Mouse (Mus musculus) heart, embryonic 12.5 days (tissue): ENCODE data around the gene Slc46a2. TPM values are rescaled to one million over a fixed set of nuclear protein-coding genes. Genes with fewer than 3 reads are reported as not detected.

ENCODE experiments used
- ATAC-seq: fragments of 200-750 bp; cut with Nextera tagmentation; 2 replicates; pipeline ENCODE4 v1.8.0; 2017; ENCODE audit warnings: moderate TSS enrichment, moderate library complexity; ENCODE audit not compliant: insufficient number of reproducible peaks, low FRiP score
- H3K27ac ChIP-seq: fragments of 300-500 bp; sonication (generic); 2 replicates; pipeline ENCODE4 v1.5.1; 2016; ENCODE audit warnings: mild to moderate bottlenecking, moderate library complexity; ENCODE audit not compliant: poor library complexity, severe bottlenecking
- H3K27me3 ChIP-seq: fragments of 300-500 bp; sonication (generic); replicated peaks from 2 replicates; pipeline ENCODE4 v1.6.1; 2016; ENCODE audit warnings: mild to moderate bottlenecking, moderate library complexity
- H3K36me3 ChIP-seq: fragments of 300-500 bp; sonication (generic); 2 replicates; pipeline ENCODE4 v1.6.1; 2016; ENCODE audit warnings: mild to moderate bottlenecking, moderate library complexity
- H3K4me1 ChIP-seq: fragments of 300-500 bp; sonication (generic); replicated peaks from 2 replicates; pipeline ENCODE4 v1.6.1; 2016; ENCODE audit warnings: mild to moderate bottlenecking
- H3K4me2 ChIP-seq: fragments of 300-500 bp; sonication (generic); 2 replicates; pipeline ENCODE4 v1.6.1; 2016; ENCODE audit warnings: mild to moderate bottlenecking, moderate library complexity
- H3K4me3 ChIP-seq: fragments of 300-500 bp; sonication (generic); 2 replicates; pipeline ENCODE4 v1.5.1; 2016; ENCODE audit warnings: mild to moderate bottlenecking
- H3K9ac ChIP-seq: fragments of 300-500 bp; sonication (generic); 2 replicates; pipeline ENCODE4 v1.6.1; 2016; ENCODE audit warnings: mild to moderate bottlenecking, moderate library complexity
- H3K9me3 ChIP-seq: fragments of 300-500 bp; sonication (generic); replicated peaks from 2 replicates; pipeline ENCODE4 v1.6.1; 2016; ENCODE audit warnings: mild to moderate bottlenecking, moderate library complexity
- WGBS: fragments of 180-500 bp; shearing (Covaris S2); methylation state at CpG from one replicate; pipeline ENCODE4 v1.1.7; 2016; 5-methylcytosine and 5-hydroxymethylcytosine counted together
- polyA plus RNA-seq: library from polyadenylated mRNA; unstranded; fragments of >200 nt; fragmentation: Nextera tagmentation; extraction: Ambion mirVana; gene quantifications from 2 replicates; pipeline ENCODE4 v1.2.1, GENCODE M21; 2016

The Slc46a2 gene
- polyA plus RNA-seq, 1 experiment from 2014 or later, result not detected

DNA sequence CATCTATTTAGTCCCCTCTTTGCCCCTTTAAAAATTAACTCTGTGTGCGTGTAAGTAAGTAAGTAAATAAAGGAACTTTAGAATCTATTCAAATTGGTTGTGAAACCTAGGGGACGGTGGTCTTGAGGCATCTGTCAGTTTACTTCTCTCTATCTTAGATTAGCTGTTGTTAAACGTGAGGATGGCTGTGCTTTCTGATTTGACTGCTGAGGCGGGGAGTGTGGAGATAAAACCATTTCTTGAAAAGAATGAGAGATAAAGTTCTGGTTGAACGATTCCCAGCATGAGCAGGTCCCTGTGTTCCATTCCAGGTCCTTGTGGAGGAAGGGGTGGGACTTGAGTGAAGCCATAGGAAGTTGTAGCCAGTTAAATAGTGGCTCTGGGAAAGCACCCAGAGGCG lies 41.6 kb downstream of the Slc46a2 start:
- Histone ChIP-seq H3K4me2 (no peak overlapping the region), H3K4me1 (peaks cover 18% of the 10 kb centered on the region), H3K4me3 (no peak overlapping the region), H3K27ac (no peak overlapping the region), H3K36me3 (0 out of 2 replicates have a peak, but pooled peaks cover 2% of the 10 kb centered on the region), H3K9ac (no peak overlapping the region), H3K27me3 (no peaks in the 10 kb centered on the region), H3K9me3 (no peaks in the 10 kb centered on the region)
- WGBS, result 41% methylated on average over 6 of the region's 6 CpGs
- no peak for ATAC-seq

DNA sequence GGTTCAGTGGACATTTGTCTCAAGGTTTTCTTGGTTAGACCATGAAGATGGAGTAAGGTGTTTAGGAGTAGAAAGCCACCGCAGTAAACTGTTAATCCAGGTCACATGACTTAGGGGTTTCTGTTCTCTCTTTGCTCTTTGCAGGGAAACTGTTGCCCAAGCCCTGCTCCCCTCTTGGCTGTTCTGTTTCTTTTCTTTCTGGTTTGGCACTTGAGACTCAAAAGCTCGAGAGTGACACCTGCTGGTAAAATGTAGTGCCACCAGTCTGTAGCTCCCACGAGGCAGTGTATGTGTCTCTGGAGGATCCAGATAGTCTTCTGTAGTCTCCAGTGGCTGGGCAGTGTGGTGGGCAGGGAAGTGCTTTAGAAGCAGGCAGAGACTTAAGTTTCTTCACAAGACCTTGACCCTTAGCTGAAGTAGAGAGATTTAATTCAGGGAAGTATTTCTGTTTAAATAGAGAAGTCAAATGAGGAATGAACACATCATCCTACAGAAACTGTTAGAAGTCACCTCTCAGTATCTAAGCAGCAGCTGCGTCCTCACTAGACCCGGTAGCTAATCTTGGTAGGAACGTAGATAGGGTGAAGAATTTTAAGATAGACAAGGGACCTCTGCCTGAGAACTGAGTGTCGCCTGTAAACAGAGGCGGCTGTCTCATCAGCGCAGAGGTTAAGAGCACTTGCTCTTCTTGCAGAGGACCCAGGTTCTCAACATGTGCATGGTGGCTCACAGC lies 43.8 kb downstream of the Slc46a2 start:
- no peaks in the 10 kb centered on the region for H3K9me3 ChIP-seq
- WGBS, result 37% methylated on average over 9 of the region's 9 CpGs
- H3K9ac ChIP-seq, result no peak overlapping the region
- no peak overlapping the region for H3K4me3 ChIP-seq
- no peaks in the 10 kb centered on the region for H3K27me3 ChIP-seq
- no peak overlapping the region for H3K4me2 ChIP-seq
- H3K36me3 ChIP-seq, result 0 out of 2 replicates have a peak, but pooled peaks cover 2% of the 10 kb centered on the region
- ATAC-seq, result peak; percentile 65
- no peak overlapping the region for H3K27ac ChIP-seq
- H3K4me1 ChIP-seq, result peaks cover 18% of the 10 kb centered on the region

DNA sequence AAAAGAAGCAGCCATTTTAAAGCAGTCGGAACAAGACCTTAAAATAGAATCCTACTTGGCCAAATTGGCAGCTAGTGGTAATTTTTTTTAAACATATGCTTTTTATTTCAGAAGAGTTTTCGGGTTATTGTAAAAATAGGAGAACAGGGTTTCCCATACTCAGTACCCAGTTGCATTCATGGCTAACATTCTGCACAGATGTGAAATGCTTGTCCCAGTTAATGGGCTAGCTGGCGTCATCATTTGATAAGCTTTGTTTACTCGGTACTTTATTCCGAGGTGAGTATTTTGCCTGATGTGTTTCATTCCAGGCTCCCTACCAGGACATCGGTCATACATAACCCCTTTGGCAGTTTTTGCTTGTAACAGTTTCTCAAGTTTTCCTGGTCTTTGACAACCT lies 44.4 kb downstream of the Slc46a2 start:
- 0 out of 2 replicates have a peak, but pooled peaks cover 2% of the 10 kb centered on the region for H3K36me3 ChIP-seq
- no peak for ATAC-seq
- H3K27ac ChIP-seq, result no peak overlapping the region
- WGBS, result 64% methylated on average over 6 of the region's 6 CpGs
- H3K27me3 ChIP-seq, result no peaks in the 10 kb centered on the region
- H3K9ac ChIP-seq, result no peak overlapping the region; the same call in 1 of the 2 replicates
- no peak overlapping the region for H3K4me2 ChIP-seq
- H3K4me1 ChIP-seq, result peaks cover 18% of the 10 kb centered on the region
- H3K9me3 ChIP-seq, result no peaks in the 10 kb centered on the region
- H3K4me3 ChIP-seq, result no peak overlapping the region

DNA sequence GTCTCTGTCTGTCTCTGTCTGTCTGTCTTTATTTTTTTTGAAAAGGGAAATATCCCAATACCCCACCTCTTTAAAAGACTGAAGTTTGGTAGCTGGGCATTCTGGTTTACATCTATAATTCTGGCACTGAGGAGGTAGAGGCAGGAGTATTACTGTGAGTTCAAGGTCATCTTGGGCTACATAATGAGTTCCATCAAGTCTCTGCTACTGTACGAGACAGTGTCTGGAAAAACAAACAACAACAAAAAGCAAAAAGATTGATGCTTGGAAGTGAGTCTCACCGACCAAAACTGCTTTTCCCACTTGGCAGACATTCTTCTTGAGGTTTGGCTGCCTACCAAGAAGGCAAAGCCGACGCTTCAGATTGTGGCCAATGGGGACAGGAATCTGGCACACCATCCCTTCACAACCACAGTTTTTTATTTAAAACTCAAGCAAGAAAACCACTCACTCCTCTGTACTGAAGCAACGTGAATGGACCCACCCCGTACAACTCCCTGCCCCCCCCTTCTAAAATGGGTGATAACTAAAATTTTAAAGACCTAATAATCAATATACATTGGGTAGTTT lies 45.3 kb downstream of the Slc46a2 start:
- no peak for ATAC-seq
- no peak overlapping the region for H3K27ac ChIP-seq

DNA sequence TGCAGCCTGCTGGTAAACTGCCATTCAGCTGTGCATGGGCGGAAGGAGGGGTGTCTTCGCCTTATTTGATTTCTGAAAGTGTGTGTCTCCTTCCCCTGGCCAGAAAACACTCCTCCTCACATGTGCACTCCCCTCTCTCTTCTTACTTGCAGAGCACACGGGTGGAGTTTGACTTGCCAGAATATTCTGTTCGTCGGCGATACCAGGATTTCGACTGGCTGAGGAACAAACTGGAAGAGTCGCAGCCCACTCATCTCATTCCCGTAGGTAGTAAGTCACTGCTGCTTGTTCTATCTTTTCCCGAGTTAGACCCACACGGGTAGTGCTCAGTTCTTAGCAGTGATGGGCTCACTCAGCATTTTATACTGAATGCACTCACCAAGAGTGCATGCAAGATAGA lies 46.8 kb downstream of the Slc46a2 start:
- H3K27me3 ChIP-seq, result no peaks in the 10 kb centered on the region
- H3K27ac ChIP-seq, result no peak overlapping the region
- H3K4me1 ChIP-seq, result peaks cover 14% of the 10 kb centered on the region
- H3K36me3 ChIP-seq, result no peaks in the 10 kb centered on the region
- no peak overlapping the region for H3K4me2 ChIP-seq
- no peaks in the 10 kb centered on the region for H3K9me3 ChIP-seq
- H3K4me3 ChIP-seq, result no peak overlapping the region
- no peak for ATAC-seq
- no peak overlapping the region for H3K9ac ChIP-seq
- 82% methylated on average over 11 of the region's 11 CpGs for WGBS

More for the DNA sequence above, 45.3 kb downstream of the Slc46a2 start:
- Histone ChIP-seq H3K27me3 (no peaks in the 10 kb centered on the region), H3K9me3 (no peaks in the 10 kb centered on the region), H3K4me1 (peaks cover 18% of the 10 kb centered on the region), H3K36me3 (0 out of 2 replicates have a peak, but pooled peaks cover 2% of the 10 kb centered on the region), H3K4me3 (no peak overlapping the region), H3K9ac (no peak overlapping the region), H3K4me2 (no peak overlapping the region)
- WGBS, result 61% methylated on average over 6 of the region's 6 CpGs

DNA sequence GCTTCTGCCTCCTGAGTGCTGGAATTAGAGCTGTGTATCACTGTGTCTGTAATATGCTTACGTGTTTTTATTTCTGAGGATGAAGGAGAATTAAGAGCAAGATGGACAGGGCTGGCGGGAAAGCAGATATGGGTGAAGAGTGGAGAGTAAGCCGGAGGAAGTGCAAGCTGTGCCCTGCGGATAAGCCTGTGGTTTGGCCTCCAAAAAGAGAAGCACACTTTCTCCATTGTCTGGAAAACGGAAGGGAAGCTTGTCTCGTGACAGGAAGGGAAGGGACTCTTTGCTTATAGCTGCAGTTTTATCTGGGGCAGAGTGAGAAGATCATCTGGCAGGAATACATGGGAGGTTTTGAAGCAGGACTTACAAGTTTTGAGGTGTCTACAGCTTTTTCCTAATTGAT lies 51.0 kb downstream of the Slc46a2 start:
- Histone ChIP-seq H3K4me1 (peaks cover 13% of the 10 kb centered on the region), H3K4me3 (no peak overlapping the region), H3K9ac (no peak overlapping the region), H3K27ac (no peak overlapping the region; the same call in 1 of the 2 replicates), H3K4me2 (no peak overlapping the region), H3K36me3 (no peaks in the 10 kb centered on the region), H3K9me3 (no peaks in the 10 kb centered on the region), H3K27me3 (no peaks in the 10 kb centered on the region)
- ATAC-seq, result no peak
- 49% methylated on average over 6 of the region's 6 CpGs for WGBS

DNA sequence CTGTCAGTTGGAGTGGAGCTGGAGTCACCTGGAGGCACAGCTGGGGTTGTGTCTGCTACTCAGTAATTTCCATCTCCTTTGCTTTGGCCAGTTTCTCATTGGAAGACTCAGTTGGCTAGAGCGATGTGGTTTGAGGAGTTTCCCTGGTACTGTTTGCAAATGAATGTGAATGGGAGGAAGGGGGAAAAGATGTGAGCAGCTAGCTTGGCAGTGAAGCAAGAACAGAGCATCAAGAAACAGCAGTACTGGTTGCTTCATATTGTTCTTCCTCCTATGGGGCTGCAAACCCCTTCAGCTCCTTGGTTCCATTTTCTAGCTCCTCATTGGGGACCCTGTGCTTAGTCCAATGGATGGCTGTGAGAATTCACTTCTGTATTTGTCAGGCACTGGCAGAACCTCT lies 52.5 kb downstream of the Slc46a2 start:
- WGBS, result 75% methylated on average over 1 of the region's 1 CpGs
- Histone ChIP-seq H3K27me3 (no peaks in the 10 kb centered on the region), H3K9ac (no peak overlapping the region), H3K9me3 (no peaks in the 10 kb centered on the region), H3K27ac (no peak overlapping the region), H3K4me1 (peaks cover 13% of the 10 kb centered on the region), H3K4me3 (no peak overlapping the region), H3K4me2 (no peak overlapping the region), H3K36me3 (peaks cover 5% of the 10 kb centered on the region; the same call in 1 of the 2 replicates)
- no peak for ATAC-seq

DNA sequence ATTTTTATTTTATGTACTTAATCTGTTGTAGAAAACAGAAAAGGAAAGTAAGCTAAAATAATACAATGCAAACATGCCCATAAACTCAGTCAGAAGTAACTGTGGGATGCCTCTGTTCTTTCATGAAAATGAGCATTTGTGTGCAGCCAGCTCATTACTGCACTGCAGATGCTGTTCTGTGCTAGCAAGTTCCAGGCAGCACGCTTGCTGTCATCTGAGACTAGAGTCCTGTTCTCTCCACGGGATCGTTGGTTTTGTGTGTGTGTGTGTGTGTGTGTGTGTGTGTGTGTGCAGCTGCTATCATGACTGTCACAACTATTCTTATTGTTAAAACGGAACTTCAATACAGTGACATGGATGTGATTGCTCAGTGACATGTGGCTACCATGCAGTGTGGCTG lies 53.0 kb downstream of the Slc46a2 start:
- no peak overlapping the region for H3K9ac ChIP-seq
- H3K27me3 ChIP-seq, result no peaks in the 10 kb centered on the region
- H3K4me3 ChIP-seq, result no peak overlapping the region
- H3K36me3 ChIP-seq, result peaks cover 9% of the 10 kb centered on the region; the same call in 1 of the 2 replicates
- no peaks in the 10 kb centered on the region for H3K9me3 ChIP-seq
- peaks cover 13% of the 10 kb centered on the region for H3K4me1 ChIP-seq
- no peak for ATAC-seq
- H3K4me2 ChIP-seq, result no peak overlapping the region
- H3K27ac ChIP-seq, result no peak overlapping the region
- 58% methylated on average over 4 of the region's 4 CpGs for WGBS

DNA sequence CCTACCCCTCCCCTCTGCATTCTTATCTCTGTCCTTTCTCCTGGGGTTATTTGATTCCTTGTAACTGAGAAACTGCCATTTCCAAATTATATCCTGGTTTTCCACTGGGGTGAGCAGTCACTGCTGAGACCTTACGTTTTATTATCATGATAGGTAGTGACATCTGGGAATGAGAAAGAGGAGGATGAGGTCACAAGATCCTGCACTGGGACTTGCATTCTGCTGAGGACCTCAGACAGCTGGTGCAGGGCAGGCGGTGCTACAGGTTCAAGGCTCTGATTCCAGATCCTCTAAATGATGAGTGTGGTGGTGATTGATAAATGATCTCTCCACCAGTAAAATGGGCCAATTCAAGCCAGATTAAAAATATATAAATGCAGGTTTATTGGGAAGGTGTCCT lies 54.4 kb downstream of the Slc46a2 start:
- Histone ChIP-seq H3K27ac (no peak overlapping the region), H3K4me1 (peaks cover 13% of the 10 kb centered on the region), H3K27me3 (no peaks in the 10 kb centered on the region), H3K9ac (no peak overlapping the region), H3K9me3 (no peaks in the 10 kb centered on the region), H3K4me3 (no peak overlapping the region), H3K36me3 (peaks cover 9% of the 10 kb centered on the region; the same call in 1 of the 2 replicates), H3K4me2 (no peak overlapping the region)
- 58% methylated on average over 2 of the region's 2 CpGs for WGBS
- no peak for ATAC-seq

DNA sequence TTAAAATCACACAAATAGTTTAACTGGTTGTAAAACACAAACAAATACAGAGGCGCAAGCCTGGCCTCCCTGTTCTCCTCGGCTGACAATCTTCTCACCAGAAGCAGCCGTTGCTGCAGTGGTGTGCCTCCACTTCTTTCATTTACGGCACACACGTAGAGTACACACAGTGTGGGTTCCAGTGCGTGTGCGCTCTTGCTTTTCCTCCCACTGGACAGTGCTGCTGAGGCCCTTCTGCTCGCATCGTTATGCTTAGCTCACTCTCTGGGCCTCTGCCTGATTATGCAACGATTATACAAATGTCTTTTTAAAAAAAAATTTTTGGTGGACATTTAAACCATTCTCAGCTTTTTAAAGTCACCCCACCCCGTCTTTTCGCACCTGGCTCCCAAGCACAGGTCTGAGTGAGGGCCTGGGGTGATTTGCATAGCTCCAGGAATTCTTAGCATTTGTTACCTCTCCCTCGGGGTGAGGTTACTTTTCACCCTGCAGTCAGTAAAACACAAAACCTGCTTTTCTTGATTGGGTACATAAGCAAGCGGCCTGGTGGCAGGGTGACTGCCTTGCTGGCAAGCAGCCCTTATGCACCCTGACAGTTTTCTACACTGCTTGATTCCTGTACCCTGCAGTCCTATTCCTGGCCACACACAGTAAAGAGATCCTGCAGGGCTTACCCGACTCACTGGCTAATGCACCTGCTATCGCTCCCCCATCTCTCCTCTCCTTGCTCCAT lies 55.0 kb downstream of the Slc46a2 start:
- peaks cover 13% of the 10 kb centered on the region for H3K4me1 ChIP-seq
- no peak overlapping the region for H3K4me2 ChIP-seq
- no peak overlapping the region for H3K27ac ChIP-seq
- H3K36me3 ChIP-seq, result peaks cover 9% of the 10 kb centered on the region; the same call in 1 of the 2 replicates
- no peak for ATAC-seq
- no peak overlapping the region for H3K4me3 ChIP-seq
- WGBS, result 65% methylated on average over 16 of the region's 16 CpGs
- H3K9ac ChIP-seq, result no peak overlapping the region
- H3K27me3 ChIP-seq, result no peaks in the 10 kb centered on the region
- H3K9me3 ChIP-seq, result no peaks in the 10 kb centered on the region
